Mouse (Mus musculus) lung, postnatal 4 days (tissue): Measurements from ENCODE around the gene Plcg2.

Experiments
- DNase-seq, 2 experiments: peaks; one replicate each; pipeline ENCODE4 v3.0.0; 2021

The Plcg2 gene

GRCm38 (mm10) chr8:117488246-117489005 is 9.7 kb upstream of the Plcg2 start:
- DNase-seq = no peak

GRCm38 (mm10) chr8:117493543-117493942 is 4.5 kb upstream of the Plcg2 start:
- no peak for DNase-seq

GRCm38 (mm10) chr8:117494874-117495273 is 3.2 kb upstream of the Plcg2 start:
- no peak for DNase-seq

- DNase-seq = no peak
These were observed 937 bp downstream of the Plcg2 start for GRCm38 (mm10) chr8:117498915-117499540.

- DNase-seq = no peak
These were observed 2.2 kb downstream of the Plcg2 start for GRCm38 (mm10) chr8:117500232-117500823.

GRCm38 (mm10) chr8:117501323-117501722 is 3.2 kb downstream of the Plcg2 start:
- DNase-seq = no peak

GRCm38 (mm10) chr8:117503405-117504069 is 5.4 kb downstream of the Plcg2 start:
- DNase-seq = no peak

- no peak for DNase-seq
These were observed 9.6 kb downstream of the Plcg2 start for GRCm38 (mm10) chr8:117507703-117508102.

GRCm38 (mm10) chr8:117516876-117517565 is 18.9 kb downstream of the Plcg2 start:
- no peak for DNase-seq

GRCm38 (mm10) chr8:117517861-117518260 is 19.8 kb downstream of the Plcg2 start:
- DNase-seq = no peak

- DNase-seq = no peak
These were observed 20.8 kb downstream of the Plcg2 start for GRCm38 (mm10) chr8:117518873-117519272.

- peak; percentile 64 to 68 for DNase-seq
These were observed 28.1 kb downstream of the Plcg2 start for GRCm38 (mm10) chr8:117526185-117526584.

GRCm38 (mm10) chr8:117527983-117528382 is 29.9 kb downstream of the Plcg2 start:
- no peak for DNase-seq

- no peak for DNase-seq
These were observed 31.1 kb downstream of the Plcg2 start for GRCm38 (mm10) chr8:117529177-117529576.

- no peak for DNase-seq
These were observed 34.4 kb downstream of the Plcg2 start for GRCm38 (mm10) chr8:117532381-117532972.

- no peak for DNase-seq
These were observed 38.8 kb downstream of the Plcg2 start for GRCm38 (mm10) chr8:117536862-117537261.

- peak; percentile 49 to 53 for DNase-seq
These were observed 39.7 kb downstream of the Plcg2 start for GRCm38 (mm10) chr8:117537751-117538150.

- no peak for DNase-seq
These were observed 44.9 kb downstream of the Plcg2 start for GRCm38 (mm10) chr8:117542951-117543350.

- DNase-seq = no peak
These were observed 45.7 kb downstream of the Plcg2 start for GRCm38 (mm10) chr8:117543789-117544188.

GRCm38 (mm10) chr8:117545043-117545442 is 47.0 kb downstream of the Plcg2 start:
- no peak for DNase-seq

- no peak for DNase-seq
These were observed 48.3 kb downstream of the Plcg2 start for GRCm38 (mm10) chr8:117546386-117546785.

GRCm38 (mm10) chr8:117547945-117548344 is 49.9 kb downstream of the Plcg2 start:
- DNase-seq = no peak
